Mouse (Mus musculus): ENCODE data around the gene Bcl2l11.

DNA sequence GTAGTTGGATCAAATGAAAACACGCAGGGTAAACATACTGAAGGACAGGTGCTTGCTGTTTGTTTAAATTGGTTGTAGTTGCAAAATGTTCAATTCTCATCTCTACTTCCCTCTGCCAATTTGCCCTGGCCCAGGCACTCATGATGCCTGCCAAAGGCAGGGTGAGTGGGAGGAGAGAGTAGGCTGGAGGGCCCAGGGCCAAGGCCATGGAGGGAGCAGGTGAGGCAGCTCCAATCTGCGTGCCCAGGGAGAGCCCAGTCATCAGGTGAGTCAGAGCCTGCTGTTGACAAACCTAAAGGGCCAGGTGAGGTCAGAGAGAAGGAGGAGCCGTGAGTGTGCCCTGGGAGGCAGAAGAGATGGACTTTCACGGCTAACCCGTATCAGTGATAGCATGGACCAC is 46.4 kb downstream of the Bcl2l11 start:
- no peak for TF ChIP-seq MAFK (IDR thresholded peaks at IDR 0.05; ENCODE audit: borderline replicate concordance, low read depth, low read length)
- TF ChIP-seq RAD21 (IDR thresholded peaks at IDR 0.05; ENCODE audit: low read depth, low read length): no peak
- TF ChIP-seq CTCF (IDR thresholded peaks at IDR 0.05 in 2 of 3, conservative IDR thresholded peaks at IDR 0.05 in 1 of 3; ENCODE audit: control insufficient read depth in 1 of 3, insufficient read depth in 1 of 3, low read depth in 2 of 3, low read length in 3 of 3, poor library complexity in 1 of 3, severe bottlenecking in 1 of 3): no peak
- TF ChIP-seq TCF12 (IDR thresholded peaks at IDR 0.05; ENCODE audit: low read depth, low read length): no peak
- no peak for TF ChIP-seq EP300 (IDR thresholded peaks at IDR 0.05; ENCODE audit: low read depth in 1 of 2, low read length in 2 of 2)
- TF ChIP-seq CHD2 (IDR thresholded peaks at IDR 0.05; ENCODE audit: low read length): no peak
- TF ChIP-seq GATA1 (IDR thresholded peaks at IDR 0.05; ENCODE audit: low read depth, low read length): no peak
- no peak for TF ChIP-seq ZC3H11A (IDR thresholded peaks at IDR 0.05; ENCODE audit: low read depth, low read length)
- TF ChIP-seq SMC3 (IDR thresholded peaks at IDR 0.05; ENCODE audit: low read depth, low read length): no peak
- no peak for TF ChIP-seq ELF1 (IDR thresholded peaks at IDR 0.05; ENCODE audit: low read depth, low read length)
- no peak for TF ChIP-seq MEF2A (IDR thresholded peaks at IDR 0.05; ENCODE audit: extremely low read depth, insufficient replicate concordance, low read depth, low read length, poor library complexity, severe bottlenecking)
- TF ChIP-seq MAX (IDR thresholded peaks at IDR 0.05; ENCODE audit: low read length): no peak
